Mouse (Mus musculus) megakaryocyte, adult 5-6 weeks (primary cell): ENCODE results near the gene 2410004B18Rik. TPM values are rescaled to one million over a fixed set of nuclear protein-coding genes. Genes with fewer than 3 reads are reported as not detected.
A peak's percentile ranks its signal among the peaks of the same experiment; 100 is the strongest.

Experiments
- ATAC-seq: 2 replicates; pipeline ENCODE4 v1.8.0; 2016; ENCODE audit warnings: mild to moderate bottlenecking, inconsistent platforms; ENCODE audit not compliant: poor library complexity, severe bottlenecking
- total RNA-seq, 2 experiments: library from RNA; stranded (forward) in 1 of 2; stranded (reverse) in 1 of 2; fragments of 153-499, 151-499 nt in 1 of 2; fragments of 221-1000, 200-1000 nt in 1 of 2; gene quantifications; 2 replicates each; pipeline versions ENCODE4 v1.2.3 to v1.2.4; 2015 to 2017

Gene 2410004B18Rik
- total RNA-seq, 2 experiments from 2014 or later: 14.4 to 33.0 TPM

- ATAC-seq: peak; percentile 69
Measured at GRCm38 (mm10) chr3:145929525-145930400, 8.1 kb upstream of the 2410004B18Rik start.

GRCm38 (mm10) chr3:145933845-145934244, 4.0 kb upstream of the 2410004B18Rik start:
- peak; percentile 41 for ATAC-seq

GRCm38 (mm10) chr3:145938405-145939349, 863 bp downstream of the 2410004B18Rik start:
- ATAC-seq: no peak

DNA sequence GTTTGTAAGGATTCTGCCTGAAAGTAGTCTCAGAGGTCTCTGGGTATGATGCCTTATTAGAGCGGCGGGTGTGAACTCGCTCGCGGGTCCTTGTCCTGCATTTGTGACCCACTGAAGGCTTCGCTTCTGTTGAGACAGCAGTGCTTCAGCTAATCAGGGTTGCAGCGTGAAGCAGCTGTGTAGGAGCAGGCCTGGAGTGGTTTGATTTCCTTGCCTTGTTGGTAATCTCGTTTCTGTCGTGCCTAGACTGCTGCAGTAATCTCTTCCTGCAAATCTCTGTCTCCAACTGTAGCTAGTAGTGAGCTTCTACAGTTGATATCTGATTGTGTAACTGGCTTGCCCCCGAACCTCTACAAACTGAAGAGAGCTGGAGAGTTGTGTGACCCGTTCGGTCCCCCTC, 1.6 kb downstream of the 2410004B18Rik start:
- no peak for ATAC-seq

DNA sequence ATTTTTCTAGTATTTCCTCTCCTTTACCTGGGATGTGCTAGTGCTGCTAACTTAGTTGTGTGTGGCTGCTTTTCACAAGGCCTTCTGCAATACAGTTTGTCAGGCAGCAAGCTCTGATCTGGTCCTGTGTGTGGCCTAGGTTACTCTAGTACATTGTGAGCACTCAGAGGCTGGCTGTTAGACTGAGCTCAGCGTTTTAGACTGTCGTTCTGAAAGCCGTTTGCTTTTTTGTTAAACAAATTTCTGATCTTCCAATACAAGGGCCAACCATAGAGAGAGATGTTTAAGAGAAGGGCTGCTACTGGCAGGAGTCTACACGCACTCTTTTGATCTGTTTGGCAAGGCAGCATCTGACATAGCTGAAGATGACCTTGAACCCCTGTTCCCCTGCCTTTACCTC, 2.2 kb downstream of the 2410004B18Rik start:
- no peak for ATAC-seq

DNA sequence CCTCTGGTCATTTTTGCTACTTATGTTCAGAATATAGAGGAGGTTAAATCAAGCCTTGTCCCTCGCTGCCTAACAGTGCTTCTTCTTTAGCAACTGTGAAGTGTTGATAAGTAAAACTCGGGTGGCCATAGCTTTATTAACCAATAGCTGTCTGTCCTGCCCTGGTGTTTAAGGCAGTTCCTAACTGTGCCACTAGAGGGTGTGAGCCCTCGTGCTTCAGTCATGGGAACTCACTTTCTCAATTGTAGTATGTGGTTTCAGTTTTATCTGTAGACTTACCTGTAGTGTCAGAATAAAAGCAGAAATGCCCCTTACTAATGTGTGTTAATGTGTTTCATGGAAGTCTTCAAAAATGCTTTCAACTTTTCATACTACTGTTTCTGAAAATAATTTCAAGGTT, 4.2 kb downstream of the 2410004B18Rik start:
- peak; percentile 73 for ATAC-seq

DNA sequence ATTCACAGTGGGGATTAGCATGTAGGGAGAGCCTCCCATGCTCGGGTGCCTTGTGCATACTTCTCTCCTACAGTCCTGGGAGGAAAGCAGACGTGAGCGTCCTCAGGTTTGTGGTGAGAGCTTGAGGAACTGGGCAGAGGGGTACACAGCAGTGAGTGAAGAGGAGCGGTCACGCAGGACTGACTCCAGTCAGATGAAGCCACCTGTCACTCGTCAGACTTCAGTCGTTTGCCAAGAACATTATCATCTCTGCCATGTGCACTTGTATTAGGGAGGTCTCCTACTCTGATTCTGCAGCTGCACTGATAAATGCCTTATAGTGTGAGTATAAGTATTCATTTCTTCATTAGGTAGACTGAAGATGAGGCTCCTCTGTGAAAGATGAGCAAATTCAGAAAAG, 6.5 kb downstream of the 2410004B18Rik start:
- ATAC-seq: no peak

DNA sequence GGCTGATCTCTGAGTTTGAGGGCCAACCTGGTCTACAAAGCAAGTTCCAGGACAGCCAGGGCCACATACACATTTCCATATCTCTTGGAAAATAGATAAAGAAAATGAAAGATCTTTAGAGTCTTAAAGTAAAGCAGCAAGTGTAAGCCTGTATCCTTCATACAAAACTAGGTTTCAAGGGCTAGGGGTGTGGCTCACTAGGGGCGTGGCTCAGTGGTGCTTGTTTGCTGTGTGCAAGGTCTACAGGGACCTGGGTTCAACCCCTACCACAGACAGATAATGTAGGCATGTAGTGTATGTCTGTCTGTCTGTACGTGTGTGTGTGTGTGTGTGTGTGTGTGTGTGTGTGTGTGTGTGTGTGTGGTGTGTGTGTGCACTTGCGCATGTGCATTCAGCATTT, 8.1 kb downstream of the 2410004B18Rik start:
- no peak for ATAC-seq

GRCm38 (mm10) chr3:145946654-145947053, 8.8 kb downstream of the 2410004B18Rik start:
- no peak for ATAC-seq

GRCm38 (mm10) chr3:145947539-145948204, 9.9 kb downstream of the 2410004B18Rik start:
- ATAC-seq: no peak

GRCm38 (mm10) chr3:145950034-145950814, 12.4 kb downstream of the 2410004B18Rik start:
- peak; percentile 47 for ATAC-seq

DNA sequence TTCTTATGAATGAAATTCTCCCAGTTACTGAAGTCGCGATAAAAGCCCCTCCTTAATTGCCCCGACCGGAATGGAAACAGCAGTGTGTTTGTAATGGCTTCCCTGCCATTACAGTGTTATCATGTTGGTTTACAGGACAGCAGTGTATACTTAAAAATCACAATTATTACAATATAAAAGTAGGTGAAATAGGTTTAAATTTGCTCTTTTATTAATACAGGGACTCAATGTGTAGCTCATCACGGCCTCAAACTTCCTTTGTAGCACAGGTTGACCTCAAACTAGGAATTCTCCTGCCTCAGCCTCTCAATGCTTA, 13.0 kb downstream of the 2410004B18Rik start:
- no peak for ATAC-seq

- peak; percentile 73 for ATAC-seq
Measured at GRCm38 (mm10) chr3:145951287-145952165, 13.7 kb downstream of the 2410004B18Rik start.

GRCm38 (mm10) chr3:145952945-145953344, 15.1 kb downstream of the 2410004B18Rik start:
- no peak for ATAC-seq

- no peak for ATAC-seq
Measured at GRCm38 (mm10) chr3:145953411-145953810, 15.6 kb downstream of the 2410004B18Rik start.

- no peak for ATAC-seq
Measured at GRCm38 (mm10) chr3:145959824-145960223, 22.0 kb downstream of the 2410004B18Rik start.

DNA sequence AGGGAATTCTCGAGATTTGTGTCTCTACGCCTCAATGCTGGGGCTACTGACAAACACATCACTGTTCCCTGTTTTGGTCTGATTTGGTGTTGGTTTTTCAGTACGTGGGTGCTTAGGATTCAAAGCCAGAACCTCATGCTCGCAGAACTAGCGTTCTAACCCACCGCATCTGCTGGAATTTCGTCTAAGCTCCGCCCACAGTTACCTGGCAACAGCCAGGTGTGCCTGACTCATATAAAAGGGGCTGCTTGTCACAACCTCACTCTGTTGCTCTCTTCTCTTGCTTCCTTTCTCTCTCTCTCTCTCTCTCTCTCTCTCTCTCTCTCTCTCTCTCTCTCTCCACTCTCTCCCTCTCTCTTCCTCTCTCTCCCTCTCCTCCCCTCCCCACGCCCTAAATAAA, 24.6 kb downstream of the 2410004B18Rik start:
- ATAC-seq: no peak

DNA sequence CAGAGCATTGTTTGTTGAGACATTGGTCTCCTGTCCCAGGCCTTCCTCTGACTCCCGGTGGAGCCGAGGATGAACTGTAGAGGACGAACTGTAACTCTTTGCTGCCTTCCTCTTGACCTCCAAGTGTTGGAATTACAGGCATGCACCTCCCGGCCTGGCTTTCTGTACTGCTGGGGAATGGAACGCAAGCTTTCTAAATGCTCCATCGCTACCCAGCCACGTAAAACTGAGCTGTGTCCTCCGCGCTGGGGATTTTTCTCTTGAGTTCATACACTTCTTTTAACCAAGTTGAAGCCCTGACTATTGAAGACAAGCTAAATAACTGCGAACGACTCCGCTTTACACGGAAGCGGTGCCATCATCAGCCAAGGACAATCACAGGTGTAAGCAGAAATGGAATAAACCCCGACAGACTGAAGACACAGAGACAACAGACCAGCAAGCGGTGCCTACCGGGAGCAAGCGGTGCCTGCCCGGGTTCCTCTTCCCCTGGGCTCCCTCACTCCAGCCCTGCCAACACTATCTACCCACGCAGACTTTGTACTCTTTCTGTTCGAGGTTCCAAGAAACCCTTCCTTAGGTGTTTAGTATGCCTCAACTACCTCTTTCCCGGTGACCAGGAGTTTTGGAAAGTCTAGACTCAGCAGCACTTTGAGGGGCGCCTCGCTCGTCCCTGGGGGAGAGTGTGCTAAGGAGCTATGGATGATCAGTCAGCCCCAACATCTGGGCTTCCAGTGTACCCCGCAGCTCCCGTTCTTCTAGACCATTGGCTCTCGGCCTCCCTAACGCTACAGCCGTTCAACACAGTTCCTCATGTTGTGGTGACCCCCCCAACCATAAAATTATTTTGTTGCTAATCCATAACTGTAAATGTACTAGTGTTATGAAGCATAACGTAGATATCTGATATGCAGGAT, 25.5 kb downstream of the 2410004B18Rik start:
- ATAC-seq: peak; percentile 45
